Mouse (Mus musculus): ENCODE results near the gene Sgsh. TPM values are rescaled to one million over a fixed set of nuclear protein-coding genes. Genes with fewer than 3 reads are reported as not detected.

Sgsh gene
- total and polyA plus RNA-seq, 2 experiments from 2014 or later, result 5.0 to 8.8 TPM

- Histone ChIP-seq H3K9ac (no peak overlapping the region), H3K4me1 (ENCODE audit: insufficient read depth) (no peaks in the 10 kb centered on the region), H3K27ac (ENCODE audit: low read depth, low read length) (no peak overlapping the region), H3K27me3 (ENCODE audit: insufficient read depth, low read length) (no peaks in the 10 kb centered on the region), H3K4me2 (ENCODE audit: low read depth) (no peak overlapping the region), H3K9me3 (ENCODE audit: low read length) (no peaks in the 10 kb centered on the region), H3K4me3 (ENCODE audit: low read depth, low read length) (no peak overlapping the region), H3K36me3 (ENCODE audit: insufficient read depth) (no peaks in the 10 kb centered on the region)
- WGBS, result 77% methylated on average over 6 of the region's 6 CpGs
- no peak for TF ChIP-seq CTCF (IDR thresholded peaks at IDR 0.05; ENCODE audit: low read depth)
- DNase-seq (no peak), ATAC-seq (no peak)
Measured at GRCm38 (mm10) chr11:119344865-119345264, 10.5 kb downstream of the Sgsh start.

- Histone ChIP-seq H3K27me3 (ENCODE audit: insufficient read depth, low read length) (no peaks in the 10 kb centered on the region), H3K36me3 (ENCODE audit: insufficient read depth) (no peaks in the 10 kb centered on the region), H3K4me2 (ENCODE audit: low read depth) (no peak overlapping the region), H3K27ac (ENCODE audit: low read depth, low read length) (no peak overlapping the region), H3K9ac (no peak overlapping the region), H3K9me3 (ENCODE audit: low read length) (no peaks in the 10 kb centered on the region), H3K4me1 (ENCODE audit: insufficient read depth) (no peaks in the 10 kb centered on the region), H3K4me3 (ENCODE audit: low read depth, low read length) (no peak overlapping the region)
- ATAC-seq (no peak), DNase-seq (no peak)
- 88% methylated on average over 8 of the region's 8 CpGs for WGBS
- no peak for TF ChIP-seq CTCF (IDR thresholded peaks at IDR 0.05; ENCODE audit: low read depth)
Measured at GRCm38 (mm10) chr11:119344178-119344577, 11.2 kb downstream of the Sgsh start.

DNA sequence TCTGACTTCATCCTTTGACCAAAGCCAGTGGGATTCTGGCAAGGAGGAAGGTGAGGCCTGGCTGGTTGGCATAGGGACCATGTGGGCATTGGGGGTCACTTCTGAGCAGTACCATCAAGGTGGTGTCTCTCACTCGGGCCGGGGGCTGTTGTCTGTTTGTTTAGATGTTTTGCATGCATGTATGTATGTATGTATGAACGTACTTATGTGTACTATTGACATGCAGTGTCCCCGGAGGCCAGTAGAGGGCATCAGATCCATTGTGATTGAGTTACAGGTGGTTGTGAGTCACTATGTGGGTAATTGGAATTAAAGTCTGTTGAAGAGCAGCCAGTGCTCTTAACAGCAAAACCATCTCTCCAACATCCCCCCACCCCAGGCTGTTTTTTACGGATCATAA is 15.7 kb downstream of the Sgsh start:
- Histone ChIP-seq H3K27ac (ENCODE audit: low read depth, low read length) (no peak overlapping the region), H3K36me3 (ENCODE audit: insufficient read depth) (no peaks in the 10 kb centered on the region), H3K27me3 (ENCODE audit: insufficient read depth, low read length) (no peaks in the 10 kb centered on the region), H3K9me3 (ENCODE audit: low read length) (no peaks in the 10 kb centered on the region), H3K9ac (no peak overlapping the region), H3K4me1 (ENCODE audit: insufficient read depth) (no peaks in the 10 kb centered on the region), H3K4me3 (ENCODE audit: low read depth, low read length) (no peak overlapping the region), H3K4me2 (ENCODE audit: low read depth) (no peak overlapping the region)
- 7% methylated on average over 5 of the region's 5 CpGs for WGBS
- DNase-seq, result peak; percentile 89
- peak; percentile 90 for TF ChIP-seq CTCF (IDR thresholded peaks at IDR 0.05; ENCODE audit: low read depth)
- peak; percentile 55; the same call in 1 of the 2 replicates for ATAC-seq

DNA sequence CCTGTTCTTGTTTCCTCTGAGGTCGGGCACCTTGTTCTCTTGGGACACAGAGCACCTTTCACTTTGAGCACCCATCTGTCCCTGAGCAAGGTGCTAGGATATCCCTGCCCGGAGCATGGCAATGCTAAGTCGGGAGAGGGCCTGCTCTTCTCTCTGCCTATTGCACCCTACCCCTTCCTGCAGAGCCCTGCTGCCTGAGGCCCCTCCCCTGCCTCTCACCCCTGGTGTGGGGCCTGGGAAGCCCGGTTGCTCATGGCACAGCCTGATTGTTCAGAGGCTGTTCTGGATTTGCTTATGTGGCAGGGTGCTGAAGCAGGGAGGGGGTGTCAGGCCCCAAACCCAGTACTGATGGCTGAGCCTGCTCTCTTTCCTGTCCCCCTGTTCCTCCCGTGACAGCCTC is 16.2 kb downstream of the Sgsh start:
- no peaks in the 10 kb centered on the region for H3K4me1 ChIP-seq (ENCODE audit: insufficient read depth)
- H3K9ac ChIP-seq, result no peak overlapping the region
- no peak overlapping the region for H3K27ac ChIP-seq (ENCODE audit: low read depth, low read length)
- no peaks in the 10 kb centered on the region for H3K9me3 ChIP-seq (ENCODE audit: low read length)
- DNase-seq (no peak), ATAC-seq (no peak)
- no peaks in the 10 kb centered on the region for H3K36me3 ChIP-seq (ENCODE audit: insufficient read depth)
- no peak overlapping the region for H3K4me2 ChIP-seq (ENCODE audit: low read depth)
- WGBS, result 54% methylated on average over 5 of the region's 5 CpGs
- H3K27me3 ChIP-seq (ENCODE audit: insufficient read depth, low read length), result no peaks in the 10 kb centered on the region
- no peak overlapping the region for H3K4me3 ChIP-seq (ENCODE audit: low read depth, low read length)
- TF ChIP-seq CTCF (IDR thresholded peaks at IDR 0.05; ENCODE audit: low read depth), result no peak

DNA sequence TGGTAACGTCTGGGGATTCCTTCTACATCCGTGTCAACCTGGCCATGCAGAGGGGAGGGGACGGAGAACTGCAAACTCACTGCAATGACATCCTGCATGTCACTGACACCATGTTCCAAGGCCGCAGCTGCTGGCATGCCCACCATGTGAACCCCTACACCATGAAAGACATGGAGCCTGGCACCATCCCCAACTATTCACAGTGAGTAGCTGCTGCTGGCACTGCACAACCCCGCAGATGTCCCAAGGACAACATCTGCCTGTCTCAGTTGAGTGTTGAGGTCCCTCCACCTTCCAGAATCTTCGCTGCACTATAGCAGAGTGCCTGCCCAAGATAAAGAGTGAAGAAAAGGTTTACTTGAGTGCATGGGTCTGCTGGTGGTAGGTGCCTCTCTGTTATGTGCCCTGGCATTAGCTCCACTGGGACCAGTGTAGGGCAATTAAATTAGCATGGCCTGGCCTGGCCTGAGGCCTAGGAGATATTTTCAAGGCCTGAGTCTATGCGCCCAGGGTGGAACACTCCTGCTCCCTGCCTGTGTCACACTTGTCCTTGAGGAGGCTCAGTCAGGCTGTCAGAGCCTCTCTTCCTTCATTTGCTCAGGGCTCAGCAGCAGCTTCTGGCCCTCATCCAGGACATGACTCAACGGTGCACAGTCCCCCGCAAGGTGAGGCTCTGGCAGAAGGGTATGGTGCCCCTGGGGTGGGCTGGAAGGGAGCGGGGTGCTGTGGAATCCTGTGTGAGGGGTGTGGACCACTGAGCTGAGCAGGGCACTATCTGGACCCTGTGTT is 16.9 kb downstream of the Sgsh start:
- TF ChIP-seq CTCF (IDR thresholded peaks at IDR 0.05; ENCODE audit: low read depth), result no peak
- Histone ChIP-seq H3K9me3 (ENCODE audit: low read length) (no peaks in the 10 kb centered on the region), H3K9ac (no peak overlapping the region), H3K4me1 (ENCODE audit: insufficient read depth) (no peaks in the 10 kb centered on the region), H3K36me3 (ENCODE audit: insufficient read depth) (no peaks in the 10 kb centered on the region), H3K27ac (ENCODE audit: low read depth, low read length) (no peak overlapping the region), H3K4me3 (ENCODE audit: low read depth, low read length) (no peak overlapping the region), H3K27me3 (ENCODE audit: insufficient read depth, low read length) (no peaks in the 10 kb centered on the region), H3K4me2 (ENCODE audit: low read depth) (no peak overlapping the region)
- no peak for DNase-seq
- no peak for ATAC-seq
- 71% methylated on average over 10 of the region's 10 CpGs for WGBS

GRCm38 (mm10) chr11:119331970-119332369 is 23.4 kb downstream of the Sgsh start:
- H3K9ac ChIP-seq, result no peak overlapping the region
- no peak for TF ChIP-seq CTCF (IDR thresholded peaks at IDR 0.05; ENCODE audit: low read depth)
- no peaks in the 10 kb centered on the region for H3K27me3 ChIP-seq (ENCODE audit: insufficient read depth, low read length)
- WGBS, result 46% methylated on average over 3 of the region's 3 CpGs
- no peaks in the 10 kb centered on the region for H3K9me3 ChIP-seq (ENCODE audit: low read length)
- H3K27ac ChIP-seq (ENCODE audit: low read depth, low read length), result no peak overlapping the region
- ATAC-seq, result no peak
- H3K4me1 ChIP-seq (ENCODE audit: insufficient read depth), result no peaks in the 10 kb centered on the region
- no peak for DNase-seq
- no peaks in the 10 kb centered on the region for H3K36me3 ChIP-seq (ENCODE audit: insufficient read depth)
- no peak overlapping the region for H3K4me3 ChIP-seq (ENCODE audit: low read depth, low read length)
- no peak overlapping the region for H3K4me2 ChIP-seq (ENCODE audit: low read depth)

DNA sequence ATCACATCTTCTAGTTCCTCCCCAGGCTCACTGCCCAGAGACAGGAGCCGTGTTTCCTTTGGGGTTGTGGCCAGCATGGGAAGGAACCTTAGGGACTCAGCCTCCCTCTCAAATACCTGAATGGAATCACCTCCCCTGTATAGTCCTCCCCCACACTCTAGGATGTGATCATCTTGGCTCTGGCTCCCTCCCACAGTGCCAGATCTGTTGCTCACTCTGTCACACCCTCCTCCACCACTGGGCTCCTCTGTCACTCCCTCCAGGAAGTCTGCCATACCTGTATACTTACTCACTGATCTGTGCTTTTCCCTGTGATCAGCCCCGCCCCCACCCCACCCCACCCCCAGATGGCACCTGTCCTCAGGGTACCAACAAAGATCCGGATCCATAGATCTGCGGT is 24.7 kb downstream of the Sgsh start:
- 67% methylated on average over 4 of the region's 4 CpGs for WGBS
- H3K4me1 ChIP-seq (ENCODE audit: insufficient read depth), result no peaks in the 10 kb centered on the region
- no peaks in the 10 kb centered on the region for H3K9me3 ChIP-seq (ENCODE audit: low read length)
- H3K4me2 ChIP-seq (ENCODE audit: low read depth), result no peak overlapping the region
- H3K27ac ChIP-seq (ENCODE audit: low read depth, low read length), result no peak overlapping the region
- TF ChIP-seq CTCF (IDR thresholded peaks at IDR 0.05; ENCODE audit: low read depth), result no peak
- H3K27me3 ChIP-seq (ENCODE audit: insufficient read depth, low read length), result no peaks in the 10 kb centered on the region
- ATAC-seq (no peak), DNase-seq (no peak)
- H3K36me3 ChIP-seq (ENCODE audit: insufficient read depth), result no peaks in the 10 kb centered on the region
- H3K9ac ChIP-seq, result no peak overlapping the region
- no peak overlapping the region for H3K4me3 ChIP-seq (ENCODE audit: low read depth, low read length)

All from forebrain, postnatal 0 days (tissue).